Mouse (Mus musculus) midbrain, embryonic 13.5 days (tissue): ENCODE results near the gene Zbtb4. TPM values are rescaled to one million over a fixed set of nuclear protein-coding genes. Genes with fewer than 3 reads are reported as not detected.
"Not testable (repeated sequence)": the region's sequence is repeated elsewhere in the genome, so short reads cannot be mapped to it uniquely, and the experiment has no call there.

Experiments used
- ATAC-seq: fragments of 200-750 bp; cut with Nextera tagmentation; 2 replicates; pipeline ENCODE4 v1.8.0; 2017; ENCODE audit warnings: mild to moderate bottlenecking, moderate TSS enrichment, moderate library complexity
- H3K27ac ChIP-seq: fragments of 300-500 bp; sonication (generic); 2 replicates; pipeline ENCODE4 v1.5.1; 2015; ENCODE audit warnings: inconsistent platforms, mild to moderate bottlenecking, moderate library complexity
- H3K27me3 ChIP-seq: fragments of 300-500 bp; sonication (generic); 2 replicates; pipeline ENCODE4 v1.6.1; 2015; ENCODE audit warnings: mild to moderate bottlenecking, inconsistent platforms
- H3K36me3 ChIP-seq: fragments of 300-500 bp; sonication (generic); 2 replicates; pipeline ENCODE4 v1.6.1; 2015; ENCODE audit warnings: mild to moderate bottlenecking, inconsistent platforms
- H3K4me1 ChIP-seq: fragments of 300-500 bp; sonication (generic); replicated peaks from 2 replicates; pipeline ENCODE4 v1.6.1; 2015; ENCODE audit warnings: inconsistent platforms
- H3K4me2 ChIP-seq: fragments of 300-500 bp; sonication (generic); replicated peaks from 2 replicates; pipeline ENCODE4 v1.6.1; 2015; ENCODE audit warnings: moderate library complexity, mild to moderate bottlenecking, inconsistent platforms
- H3K4me3 ChIP-seq: fragments of 300-500 bp; sonication (generic); replicated peaks from 2 replicates; pipeline ENCODE4 v1.5.1; 2015; ENCODE audit warnings: mild to moderate bottlenecking, inconsistent platforms
- H3K9ac ChIP-seq: fragments of 300-500 bp; sonication (generic); replicated peaks from 2 replicates; pipeline ENCODE4 v1.6.1; 2015; ENCODE audit warnings: mild to moderate bottlenecking, inconsistent platforms
- H3K9me3 ChIP-seq: fragments of 300-500 bp; sonication (generic); 2 replicates; pipeline ENCODE4 v1.6.1; 2016; ENCODE audit warnings: mild to moderate bottlenecking, inconsistent platforms
- WGBS: fragments of 180-500 bp; shearing (Covaris S2); methylation state at CpG from one replicate; pipeline ENCODE4 v1.1.7; 2015; 5-methylcytosine and 5-hydroxymethylcytosine counted together
- polyA plus RNA-seq: library from polyadenylated mRNA; unstranded; fragments of >200 nt; fragmentation: Nextera tagmentation; extraction: Ambion mirVana; gene quantifications from 2 replicates; pipeline ENCODE4 v1.2.1, GENCODE M21; 2015

Zbtb4 gene
- 2.9 and 3.2 TPM in 2 replicates for polyA plus RNA-seq

DNA sequence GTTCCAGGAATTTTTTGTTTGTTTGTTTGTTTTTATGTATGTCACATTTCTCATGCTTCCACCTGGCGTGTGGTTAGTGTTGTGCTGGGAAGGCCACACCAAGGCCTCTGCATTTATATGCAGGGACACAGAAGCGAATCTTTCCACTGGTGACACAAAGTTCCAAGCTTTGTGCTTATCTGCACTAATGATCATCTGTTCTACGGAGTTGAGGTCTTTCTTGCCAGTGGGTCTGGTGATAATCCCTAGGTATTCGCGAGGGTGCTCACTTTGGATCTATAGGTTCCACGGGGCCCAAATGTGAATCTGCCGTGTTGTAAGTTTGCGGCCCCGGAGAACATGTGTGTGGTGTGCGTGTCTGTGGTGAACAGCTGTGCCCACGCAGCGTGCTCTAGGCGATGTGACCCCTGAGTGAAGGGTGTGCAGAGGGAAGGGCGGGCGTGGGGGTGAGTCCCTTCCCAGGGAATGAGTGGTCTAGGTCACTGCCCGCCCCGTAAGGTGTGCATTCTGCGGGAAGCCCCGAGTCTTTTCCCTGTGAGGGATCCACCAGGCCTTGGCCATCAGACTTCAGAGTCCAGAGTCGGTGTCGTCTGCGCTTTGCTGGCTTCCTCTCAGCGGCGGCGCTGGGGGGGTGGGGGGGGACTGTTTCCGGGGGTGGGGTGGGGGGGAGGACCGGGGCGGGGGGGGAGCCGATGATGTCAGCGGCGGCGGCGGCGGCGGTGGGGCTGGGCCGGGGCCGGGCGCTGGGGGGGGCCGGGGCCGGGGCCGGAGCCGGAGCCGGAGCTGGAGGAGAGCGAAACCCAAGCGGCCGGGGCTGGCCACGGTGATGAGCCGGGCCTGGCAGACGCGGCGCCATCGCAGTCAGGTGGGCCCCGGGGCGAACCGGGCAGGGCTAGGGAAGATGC, at the start of gene Zbtb4:
Gene Zbtb4, plus strand, starts transcription at position 692 of the 905 bp plus-strand sequence.
- Histone ChIP-seq H3K9ac (peak within 1 kb of the TSS; percentile 96), H3K36me3 (no peaks in the 10 kb centered on the region)
- ATAC-seq, result peak; percentile 79

DNA sequence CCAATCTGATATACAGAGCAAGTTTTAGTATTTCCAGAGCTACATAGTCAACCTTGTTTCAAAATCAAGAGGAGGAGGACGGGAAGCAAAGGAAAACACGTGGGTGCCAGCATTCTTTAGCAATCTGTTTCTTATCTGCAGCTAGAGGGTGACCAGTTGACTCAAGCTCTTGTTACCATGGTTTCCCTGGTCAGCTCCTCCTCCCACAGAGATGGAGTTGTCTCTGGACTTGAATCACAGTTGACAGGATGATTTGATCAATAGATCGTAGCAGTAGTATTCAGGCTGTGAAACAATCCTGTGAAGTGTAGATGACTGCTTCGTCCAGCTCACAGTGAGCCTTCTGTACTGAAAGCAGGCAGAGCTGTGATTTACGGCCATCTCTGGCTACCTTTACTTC, 49.8 kb upstream of the Zbtb4 start:
- 29% methylated on average over 5 of the region's 5 CpGs for WGBS
- Histone ChIP-seq H3K9me3 (no peaks in the 10 kb centered on the region), H3K9ac (no peak overlapping the region), H3K27ac (no peak overlapping the region), H3K4me1 (peaks cover 3% of the 10 kb centered on the region; the same call in 1 of the 2 replicates), H3K36me3 (no peaks in the 10 kb centered on the region), H3K4me2 (no peak overlapping the region), H3K4me3 (no peak overlapping the region), H3K27me3 (no peaks in the 10 kb centered on the region)
- no peak for ATAC-seq

More for the DNA sequence above, at the start of gene Zbtb4:
- Histone ChIP-seq H3K4me2 (peak within 1 kb of the TSS; percentile 76), H3K27me3 (0 out of 2 replicates have a peak, but pooled peaks cover 5% of the 10 kb centered on the region), H3K4me1 (peaks cover 32% of the 10 kb centered on the region), H3K27ac (peak within 1 kb of the TSS; percentile 84), H3K9me3 (no peaks in the 10 kb centered on the region), H3K4me3 (peak within 1 kb of the TSS; percentile 84)
- 24% methylated on average over 35 of the region's 55 CpGs for WGBS

DNA sequence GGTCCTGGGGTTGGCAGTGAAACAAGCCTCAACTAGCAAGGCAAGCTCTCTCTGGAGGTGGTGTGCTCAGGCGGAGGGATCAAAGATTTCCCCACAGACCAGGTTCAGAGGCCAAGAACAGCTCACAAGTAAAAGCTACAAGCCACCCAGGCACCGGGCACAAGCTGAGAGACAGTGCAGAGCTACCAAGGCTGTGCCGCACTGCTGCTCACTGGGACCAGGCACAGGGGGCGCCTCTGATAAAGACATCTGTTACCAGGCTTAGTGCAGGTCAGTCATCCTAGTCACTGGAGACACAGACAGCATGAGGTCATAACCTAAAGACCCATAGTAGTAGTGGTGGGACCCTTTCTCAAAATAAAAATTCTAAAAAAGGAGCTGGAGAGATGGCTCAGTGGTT, 48.8 kb upstream of the Zbtb4 start:
- no peak for ATAC-seq
- Histone ChIP-seq H3K27ac (no peak overlapping the region), H3K27me3 (no peaks in the 10 kb centered on the region), H3K9ac (no peak overlapping the region), H3K9me3 (no peaks in the 10 kb centered on the region), H3K4me3 (no peak overlapping the region), H3K36me3 (no peaks in the 10 kb centered on the region), H3K4me1 (peaks cover 3% of the 10 kb centered on the region; the same call in 1 of the 2 replicates), H3K4me2 (no peak overlapping the region)
- 59% methylated on average over 4 of the region's 4 CpGs for WGBS

DNA sequence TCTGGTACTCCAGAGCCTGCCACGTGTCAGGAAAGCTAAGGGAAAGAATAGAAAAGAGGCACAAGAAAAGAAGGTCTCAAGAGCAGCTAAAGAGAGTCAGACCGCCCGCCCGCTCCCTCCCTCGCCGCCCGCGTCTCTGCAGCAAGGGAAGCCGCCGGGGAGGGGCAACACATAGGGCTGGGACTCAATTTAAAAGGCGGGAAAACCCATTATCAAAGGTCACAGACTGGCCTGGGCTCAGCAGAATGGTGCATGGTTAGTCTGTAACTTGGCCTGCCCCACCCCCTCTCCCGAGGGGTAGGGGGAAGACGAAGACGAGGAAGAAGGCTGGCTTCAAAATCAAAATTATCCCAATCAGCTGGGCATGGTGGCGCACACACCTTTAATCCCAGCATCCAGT, 47.1 kb upstream of the Zbtb4 start:
- Histone ChIP-seq H3K27me3 (no peaks in the 10 kb centered on the region), H3K9ac (no peak overlapping the region), H3K9me3 (no peaks in the 10 kb centered on the region), H3K4me1 (peaks cover 3% of the 10 kb centered on the region; the same call in 1 of the 2 replicates), H3K4me3 (no peak overlapping the region), H3K36me3 (no peaks in the 10 kb centered on the region), H3K4me2 (no peak overlapping the region; the same call in 1 of the 2 replicates), H3K27ac (no peak overlapping the region)
- no peak for ATAC-seq
- WGBS, result 24% methylated on average over 15 of the region's 15 CpGs

DNA sequence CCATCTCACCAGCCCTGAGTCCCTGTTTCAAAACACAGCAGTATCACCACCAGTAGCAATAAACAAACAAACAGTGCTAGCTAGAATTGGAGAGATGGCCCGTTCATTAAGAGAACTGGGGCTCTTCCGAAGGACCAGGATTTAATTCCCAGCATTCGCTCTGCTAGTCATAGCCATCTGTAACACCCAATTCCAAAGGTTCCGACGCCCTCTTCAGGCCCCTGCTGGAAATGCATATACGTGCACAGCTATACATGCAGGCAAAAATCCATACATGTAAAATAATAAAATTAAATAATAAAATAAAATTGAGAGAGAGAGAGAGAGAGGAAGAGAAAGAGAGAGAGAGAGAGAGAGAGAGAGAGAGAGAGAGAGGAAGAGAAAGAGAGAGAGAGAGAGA, 46.3 kb upstream of the Zbtb4 start:
- H3K36me3 ChIP-seq, result no peaks in the 10 kb centered on the region
- no peak overlapping the region for H3K27ac ChIP-seq
- H3K4me3 ChIP-seq, result no peak overlapping the region
- ATAC-seq, result no peak
- no peaks in the 10 kb centered on the region for H3K27me3 ChIP-seq
- peaks cover 3% of the 10 kb centered on the region; the same call in 1 of the 2 replicates for H3K4me1 ChIP-seq
- H3K9ac ChIP-seq, result no peak overlapping the region
- H3K9me3 ChIP-seq, result no peaks in the 10 kb centered on the region
- 74% methylated on average over 6 of the region's 6 CpGs for WGBS
- H3K4me2 ChIP-seq, result no peak overlapping the region

DNA sequence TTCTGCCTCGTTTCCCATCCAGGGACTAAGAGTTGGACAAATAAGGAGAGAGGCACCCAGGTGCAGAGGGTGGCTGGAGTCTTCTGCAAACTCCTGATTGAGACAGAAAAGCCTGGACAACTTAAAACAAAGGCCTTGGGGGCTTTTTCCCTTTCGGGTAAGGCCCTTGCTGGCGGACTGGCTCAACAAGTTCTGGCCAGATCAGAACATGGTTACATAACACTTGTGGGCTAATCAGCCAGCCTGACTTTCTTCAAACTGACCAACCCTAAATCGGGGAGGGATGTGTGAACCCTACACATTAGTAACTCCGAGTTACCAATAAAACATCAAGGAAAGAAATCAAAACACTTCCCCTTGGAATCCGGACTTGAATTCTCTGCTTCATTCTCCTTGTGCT, 44.9 kb upstream of the Zbtb4 start:
- Histone ChIP-seq H3K9me3 (no peaks in the 10 kb centered on the region), H3K9ac (no peak overlapping the region), H3K4me2 (no peak overlapping the region), H3K27ac (no peak overlapping the region), H3K4me3 (no peak overlapping the region), H3K4me1 (peaks cover 3% of the 10 kb centered on the region; the same call in 1 of the 2 replicates), H3K36me3 (no peaks in the 10 kb centered on the region), H3K27me3 (no peaks in the 10 kb centered on the region)
- ATAC-seq, result no peak
- WGBS, result 88% methylated on average over 6 of the region's 6 CpGs

DNA sequence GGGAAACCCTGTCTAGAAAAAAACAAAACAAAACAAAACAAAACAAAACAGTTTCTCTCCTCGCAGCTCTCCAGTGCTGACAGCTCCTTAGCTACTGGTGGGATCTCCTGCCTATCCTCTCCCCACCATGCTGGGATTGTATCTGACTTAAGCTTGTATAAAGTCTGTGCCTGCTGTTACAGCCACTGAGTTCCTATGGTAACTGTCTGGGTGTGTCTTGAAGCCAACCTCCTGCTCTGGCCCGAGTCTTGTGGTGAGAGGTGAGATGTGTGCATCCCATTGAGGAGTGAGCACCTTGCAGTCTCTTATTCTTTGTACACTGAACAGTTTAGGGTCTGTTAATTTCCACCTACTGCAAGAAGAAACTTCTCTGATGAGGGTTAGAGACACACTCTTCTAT, 42.6 kb upstream of the Zbtb4 start:
- Histone ChIP-seq H3K27me3 (no peaks in the 10 kb centered on the region), H3K9me3 (no peaks in the 10 kb centered on the region), H3K36me3 (no peaks in the 10 kb centered on the region), H3K27ac (no peak overlapping the region), H3K4me1 (peaks cover 3% of the 10 kb centered on the region; the same call in 1 of the 2 replicates), H3K9ac (no peak overlapping the region), H3K4me2 (no peak overlapping the region), H3K4me3 (no peak overlapping the region)
- no peak for ATAC-seq
- 50% methylated on average over 2 of the region's 2 CpGs for WGBS

DNA sequence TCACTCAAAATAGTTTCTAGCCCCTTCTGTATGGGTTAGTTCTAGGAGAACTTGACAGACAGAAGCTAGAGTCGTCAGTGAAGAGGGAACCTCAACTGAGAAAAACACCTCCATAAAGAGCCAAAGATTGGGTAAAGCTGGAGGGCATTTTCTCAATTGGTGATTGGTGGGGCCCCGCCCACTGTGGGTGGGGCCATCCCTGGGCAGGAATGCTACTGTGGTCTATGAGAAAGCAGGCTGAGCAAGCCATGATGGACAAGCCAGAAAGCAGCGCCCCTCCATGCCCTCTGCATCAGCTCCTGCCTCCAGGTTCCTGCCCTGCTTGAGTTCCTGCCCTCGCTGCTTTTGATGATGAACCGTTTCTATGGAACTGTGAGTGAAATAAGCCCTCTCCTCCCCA, 39.8 kb upstream of the Zbtb4 start:
- Histone ChIP-seq H3K4me2 (no peak overlapping the region), H3K27ac (no peak overlapping the region), H3K27me3 (no peaks in the 10 kb centered on the region), H3K36me3 (no peaks in the 10 kb centered on the region), H3K4me3 (no peak overlapping the region), H3K4me1 (no peaks in the 10 kb centered on the region), H3K9me3 (no peaks in the 10 kb centered on the region), H3K9ac (no peak overlapping the region)
- WGBS, result 40% methylated on average over 5 of the region's 5 CpGs
- ATAC-seq, result no peak

DNA sequence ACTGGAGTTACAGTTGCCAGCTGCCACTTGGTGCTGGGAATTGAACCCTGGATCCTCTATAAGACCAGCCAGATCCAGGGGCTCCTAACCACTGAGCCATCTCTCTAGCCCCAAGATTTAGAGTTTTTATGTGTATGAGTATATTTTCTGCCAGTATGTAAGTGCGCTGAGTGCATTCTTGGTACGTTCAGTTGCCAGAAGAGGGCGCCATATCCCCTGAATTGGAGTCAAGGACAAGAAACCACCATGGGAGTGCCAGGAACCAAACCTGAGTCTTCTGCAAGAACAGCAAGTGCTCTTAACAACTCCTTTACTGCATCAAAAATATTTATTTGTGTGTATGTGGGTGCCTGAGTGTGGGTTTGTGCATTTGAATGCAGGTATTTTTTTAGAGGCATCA, 36.6 kb upstream of the Zbtb4 start:
- no peak for ATAC-seq
- WGBS, result 17% methylated on average over 3 of the region's 3 CpGs

DNA sequence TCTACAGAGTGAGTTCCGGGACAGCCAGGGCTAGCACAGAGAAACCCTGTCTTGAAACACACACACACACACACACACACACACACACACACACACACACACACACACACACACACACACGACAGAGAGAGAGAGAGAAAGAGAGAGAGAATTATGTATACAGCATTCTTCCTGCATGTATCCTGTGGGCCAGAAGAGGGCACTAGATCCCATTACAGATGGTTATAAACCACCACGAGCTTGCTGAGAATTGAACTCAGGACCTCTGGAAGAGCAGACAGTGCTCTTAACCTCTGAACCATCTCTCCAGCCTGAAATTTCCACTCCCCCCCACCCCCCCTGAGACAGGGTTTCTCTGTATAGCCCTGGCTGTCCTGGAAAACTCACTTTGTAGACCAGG, 34.3 kb upstream of the Zbtb4 start:
- H3K36me3 ChIP-seq, result peaks cover 31% of the 10 kb centered on the region
- H3K9ac ChIP-seq, H3K4me3 ChIP-seq, H3K4me1 ChIP-seq, ATAC-seq, H3K9me3 ChIP-seq, H3K27me3 ChIP-seq, H3K4me2 ChIP-seq, H3K27ac ChIP-seq: not testable (repeated sequence)
- 85% methylated on average over 1 of the region's 3 CpGs for WGBS

More for the DNA sequence above, 36.6 kb upstream of the Zbtb4 start:
- H3K27ac ChIP-seq, result no peak overlapping the region
- no peak overlapping the region for H3K9ac ChIP-seq
- no peaks in the 10 kb centered on the region for H3K27me3 ChIP-seq
- no peak overlapping the region for H3K4me3 ChIP-seq
- no peak overlapping the region for H3K4me2 ChIP-seq
- no peaks in the 10 kb centered on the region for H3K4me1 ChIP-seq
- H3K9me3 ChIP-seq, result no peaks in the 10 kb centered on the region
- H3K36me3 ChIP-seq, result peaks cover 8% of the 10 kb centered on the region

DNA sequence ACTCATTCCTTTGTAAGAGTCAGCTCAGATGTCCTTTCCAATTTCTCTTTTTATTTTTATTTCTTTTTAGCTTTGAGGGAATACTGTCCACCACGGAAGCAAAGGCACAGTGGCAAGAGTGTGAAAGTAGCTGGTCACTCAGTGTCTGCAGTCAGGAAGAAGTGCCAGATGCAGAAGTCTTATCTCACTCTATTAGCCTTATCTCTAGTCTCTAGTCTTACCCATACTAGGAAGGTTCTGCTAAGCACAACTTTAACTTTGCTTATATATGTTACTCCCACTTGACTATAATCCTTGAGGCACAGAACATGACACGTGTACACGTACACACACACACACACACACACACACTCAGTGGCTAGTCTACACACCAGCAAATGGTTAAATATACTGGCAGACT, 14.1 kb upstream of the Zbtb4 start:
- 88% methylated on average over 3 of the region's 3 CpGs for WGBS
- no peak for ATAC-seq
- Histone ChIP-seq H3K36me3 (peaks cover 13% of the 10 kb centered on the region), H3K27me3 (no peaks in the 10 kb centered on the region), H3K4me2 (no peak overlapping the region), H3K4me1 (peaks cover 53% of the 10 kb centered on the region), H3K27ac (no peak overlapping the region), H3K9ac (no peak overlapping the region), H3K4me3 (no peak overlapping the region), H3K9me3 (no peaks in the 10 kb centered on the region)

DNA sequence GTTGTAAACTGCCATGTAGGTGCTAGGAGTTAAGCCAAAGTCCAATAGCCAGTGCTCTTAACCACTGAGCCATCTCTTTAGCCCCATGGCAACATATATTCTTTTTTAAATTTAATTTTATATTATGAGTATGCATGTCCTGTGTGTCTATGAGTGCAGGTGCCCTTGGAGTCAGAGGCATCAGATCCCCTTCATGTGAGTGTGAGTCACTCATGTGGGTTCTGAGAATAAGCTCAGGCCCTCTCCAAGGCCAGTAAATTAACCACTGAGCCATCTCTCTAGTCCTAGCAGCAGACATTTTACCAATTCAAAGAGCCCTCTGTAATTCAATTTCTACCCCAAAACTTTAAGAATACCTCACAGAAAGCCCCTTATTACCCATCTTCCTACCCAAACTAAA, 13.0 kb upstream of the Zbtb4 start:
- Histone ChIP-seq H3K27ac (no peak overlapping the region), H3K9me3 (no peaks in the 10 kb centered on the region), H3K27me3 (no peaks in the 10 kb centered on the region), H3K36me3 (peaks cover 5% of the 10 kb centered on the region), H3K4me1 (peaks cover 64% of the 10 kb centered on the region), H3K9ac (no peak overlapping the region), H3K4me3 (no peak overlapping the region), H3K4me2 (no peak overlapping the region)
- no peak for ATAC-seq
